ENCODE assay signal across 8 mouse cellular contexts in the genomic region with DNA sequence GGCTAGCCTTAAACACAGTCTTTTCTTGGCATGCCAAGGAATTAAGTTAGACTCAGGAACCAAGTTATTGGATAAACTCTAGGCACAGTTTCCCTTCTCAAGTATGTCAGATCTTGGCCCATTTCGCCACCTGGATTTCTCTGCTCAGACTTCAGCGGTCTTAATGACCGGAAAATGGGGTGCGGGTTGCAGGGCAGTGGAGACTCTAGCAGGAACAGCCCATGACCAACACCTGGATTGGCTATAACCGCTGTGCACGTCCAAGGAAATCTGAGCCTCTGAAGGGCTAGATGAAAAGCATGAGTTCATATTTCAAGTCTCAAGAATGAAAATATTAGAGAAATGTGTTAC.
DNase-seq lines count a peak whose midpoint lies in the region; ATAC-seq and TF ChIP-seq lines count a peak whose summit lies in the region.

No protein-coding gene starts in this region.

- peaks cover 4% of the 10 kb centered on the region; the same call in 1 of the 2 replicates for H3K36me3 ChIP-seq in embryonic facial prominence, embryonic 15.5 days
- 0 out of 2 replicates have a peak, but pooled peaks cover 3% of the 10 kb centered on the region for H3K36me3 ChIP-seq in intestine, embryonic 15.5 days

- intact Hi-C loops in left cerebral cortex, adult 2 months (cut with DNase I): loop anchor here (2.0 kb wide), 1 partner anchor 30 kb away; no protein-coding TSS in a partner anchor
- intact Hi-C loops in left cerebral cortex, postnatal 4 days (cut with DNase I): no loop called here

- no peak for ATAC-seq in embryonic facial prominence, embryonic 15.5 days (ENCODE audit: insufficient number of reproducible peaks, low FRiP score, low TSS enrichment, low read depth)
- peak; percentile 11 for ATAC-seq in intestine, embryonic 15.5 days

- peak overlapping the region; percentile 88 for H3K4me2 ChIP-seq in embryonic facial prominence, embryonic 15.5 days (replicated peaks)
- H3K4me2 ChIP-seq in intestine, embryonic 15.5 days (replicated peaks): peak overlapping the region; percentile 85

- peak overlapping the region; percentile 73 for H3K4me3 ChIP-seq in left cerebral cortex, adult 2 months
- H3K4me3 ChIP-seq in embryonic facial prominence, embryonic 15.5 days (replicated peaks): peak overlapping the region; percentile 79
- peak overlapping the region; percentile 81 for H3K4me3 ChIP-seq in intestine, embryonic 15.5 days (replicated peaks)

- peaks cover 44% of the 10 kb centered on the region for H3K4me1 ChIP-seq in embryonic facial prominence, embryonic 15.5 days
- peaks cover 36% of the 10 kb centered on the region for H3K4me1 ChIP-seq in intestine, embryonic 15.5 days (replicated peaks)

- no peaks in the 10 kb centered on the region for H3K9me3 ChIP-seq in embryonic facial prominence, embryonic 15.5 days (replicated peaks)
- no peaks in the 10 kb centered on the region for H3K9me3 ChIP-seq in intestine, embryonic 15.5 days

- 6% methylated on average over 6 of the region's 6 CpGs for WGBS in embryonic facial prominence, embryonic 15.5 days
- WGBS in intestine, embryonic 15.5 days: 9% methylated on average over 6 of the region's 6 CpGs

- H3K27me3 ChIP-seq in embryonic facial prominence, embryonic 15.5 days: no peaks in the 10 kb centered on the region
- H3K27me3 ChIP-seq in intestine, embryonic 15.5 days (replicated peaks): no peaks in the 10 kb centered on the region

- peak overlapping the region; percentile 91 for H3K27ac ChIP-seq in left cerebral cortex, adult 2 months
- peak overlapping the region; percentile 94 for H3K27ac ChIP-seq in embryonic facial prominence, embryonic 15.5 days (replicated peaks)
- H3K27ac ChIP-seq in intestine, embryonic 15.5 days: peak overlapping the region; percentile 90

- no peak for TF ChIP-seq CTCF in left cerebral cortex, adult 2 months (IDR thresholded peaks at IDR 0.05)

- DNase-seq in left cerebral cortex, adult 2 months (ENCODE audit: extremely low spot score in 1 of 2, low spot score in 2 of 2): no peak
- no peak for DNase-seq in left cerebral cortex, postnatal 4 days
- peak; percentile 25 for DNase-seq in naive thymus-derived CD4-positive, alpha-beta T cell, adult 2 months (ENCODE audit: low read depth)
- DNase-seq in ovary, adult 18-20 months (ENCODE audit: low spot score): no peak
- DNase-seq in layer of hippocampus, postnatal 25 days (ENCODE audit: extremely low spot score in 1 of 2, low spot score in 1 of 2): no peak
- DNase-seq in cerebellum, postnatal 36 days: no peak

- peak overlapping the region; percentile 72 for H3K9ac ChIP-seq in embryonic facial prominence, embryonic 15.5 days
- peak overlapping the region; percentile 82 for H3K9ac ChIP-seq in intestine, embryonic 15.5 days
